Mouse (Mus musculus) intestine, postnatal 0 days (tissue): Measurements from ENCODE around the gene Shb. TPM values are rescaled to one million over a fixed set of nuclear protein-coding genes. Genes with fewer than 3 reads are reported as not detected.

Experiments
- ATAC-seq: fragments of 200-750 bp; cut with Nextera tagmentation; 2 replicates; pipeline ENCODE4 v1.8.0; 2017; ENCODE audit warnings: mild to moderate bottlenecking, moderate TSS enrichment, moderate library complexity
- H3K27ac ChIP-seq: fragments of 300-500 bp; sonication (generic); 2 replicates; pipeline ENCODE4 v1.5.1; 2014; ENCODE audit warnings: mild to moderate bottlenecking, low read depth, low read length, moderate library complexity
- H3K27me3 ChIP-seq: fragments of 300-500 bp; sonication (generic); replicated peaks from 2 replicates; pipeline ENCODE4 v1.6.1; 2014; ENCODE audit warnings: low read length, mixed read lengths; ENCODE audit not compliant: control insufficient read depth, insufficient read depth
- H3K36me3 ChIP-seq: fragments of 300-500 bp; sonication (generic); 2 replicates; pipeline ENCODE4 v1.6.1; 2014; ENCODE audit warnings: mild to moderate bottlenecking, moderate library complexity; ENCODE audit not compliant: control insufficient read depth, insufficient read depth
- H3K4me1 ChIP-seq: fragments of 300-500 bp; sonication (generic); replicated peaks from 2 replicates; pipeline ENCODE4 v1.6.1; 2014; ENCODE audit warnings: antibody characterized with exemption, low read length, mixed read lengths; ENCODE audit not compliant: control insufficient read depth, insufficient read depth
- H3K4me2 ChIP-seq: fragments of 300-500 bp; sonication (generic); replicated peaks from 2 replicates; pipeline ENCODE4 v1.6.1; 2014; ENCODE audit warnings: low read depth, mild to moderate bottlenecking, moderate library complexity
- H3K4me3 ChIP-seq: fragments of 300-500 bp; sonication (generic); 2 replicates; pipeline ENCODE4 v1.5.1; 2014; ENCODE audit warnings: low read depth, low read length
- H3K9ac ChIP-seq: fragments of 300-500 bp; sonication (generic); 2 replicates; pipeline ENCODE4 v1.6.1; 2014; ENCODE audit warnings: mild to moderate bottlenecking, low read depth, low read length
- H3K9me3 ChIP-seq: fragments of 300-500 bp; sonication (generic); 2 replicates; pipeline ENCODE4 v1.6.1; 2016; ENCODE audit warnings: mixed run types; ENCODE audit not compliant: control insufficient read depth
- CTCF ChIP-seq: sonication (generic); IDR thresholded peaks from 2 replicates; pipeline ENCODE4 v1.5.1; 2016; ENCODE audit warnings: low read depth, mild to moderate bottlenecking, control low read depth, antibody characterized with exemption, moderate library complexity
- WGBS: fragments of 180-500 bp; shearing (Covaris S2); extraction: QIAGEN DNeasy Blood & Tissue Kit; methylation state at CpG from one replicate; pipeline ENCODE4 v1.1.7; 2014; 5-methylcytosine and 5-hydroxymethylcytosine counted together
- polyA plus RNA-seq: library from polyadenylated mRNA; unstranded; fragments of >200 nt; fragmentation: Nextera tagmentation; extraction: Ambion mirVana; gene quantifications from 2 replicates; pipeline ENCODE4 v1.2.1, GENCODE M21; 2015

Shb gene
- polyA plus RNA-seq, 1 experiment from 2014 or later: 7.2 TPM

DNA sequence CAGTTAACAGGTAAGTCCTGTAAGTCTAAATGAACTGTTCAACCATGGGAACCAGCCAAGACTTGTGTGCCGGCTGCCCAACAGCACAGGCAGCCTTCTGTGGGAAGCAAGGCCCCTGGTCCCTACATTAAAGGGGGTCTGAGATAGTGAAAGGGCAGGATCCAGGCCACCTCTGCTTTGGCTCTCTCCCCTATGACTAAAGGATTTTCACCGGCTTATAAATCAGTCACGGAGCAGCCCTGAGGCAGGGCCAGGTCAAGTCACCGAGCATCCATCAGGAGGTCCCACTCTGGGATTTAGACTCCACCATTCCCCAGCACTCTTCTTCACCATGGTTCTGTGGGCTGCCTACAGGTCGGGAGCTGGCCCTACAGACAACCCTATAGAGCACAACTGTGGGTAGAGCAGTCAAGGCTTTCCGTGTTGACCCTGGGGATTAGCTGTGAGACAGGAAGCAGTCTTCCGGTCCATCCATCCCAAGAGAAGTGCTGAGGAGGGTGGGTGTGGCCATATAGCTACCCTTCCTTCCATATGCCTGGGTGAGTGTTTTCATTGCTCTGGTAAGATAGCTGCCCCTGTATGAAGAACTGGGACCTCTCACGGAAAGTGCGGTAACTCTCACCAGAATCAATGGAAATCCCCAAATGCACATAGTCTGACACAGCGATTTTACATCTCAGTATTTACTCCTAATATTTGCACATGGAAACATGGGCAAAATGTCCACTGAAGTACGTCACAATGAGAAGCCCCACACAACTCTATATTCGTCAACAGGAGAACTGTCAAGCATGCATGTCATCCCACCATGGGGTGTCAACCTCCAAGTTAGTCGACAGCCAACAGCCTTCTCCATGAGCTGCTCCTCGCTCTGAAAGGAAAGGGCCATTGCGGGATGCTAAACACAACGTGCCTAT is 40.3 kb downstream of the Shb start:
- no peak for TF ChIP-seq CTCF
- H3K4me1 ChIP-seq: peaks cover 79% of the 10 kb centered on the region
- WGBS: 48% methylated on average over 16 of the region's 16 CpGs
- no peak overlapping the region for H3K9ac ChIP-seq
- no peaks in the 10 kb centered on the region for H3K9me3 ChIP-seq
- H3K27ac ChIP-seq: no peak overlapping the region
- H3K4me3 ChIP-seq: no peak overlapping the region
- H3K4me2 ChIP-seq: no peak overlapping the region
- peaks cover 3% of the 10 kb centered on the region; the same call in 1 of the 2 replicates for H3K36me3 ChIP-seq
- ATAC-seq: no peak
- H3K27me3 ChIP-seq: no peaks in the 10 kb centered on the region

DNA sequence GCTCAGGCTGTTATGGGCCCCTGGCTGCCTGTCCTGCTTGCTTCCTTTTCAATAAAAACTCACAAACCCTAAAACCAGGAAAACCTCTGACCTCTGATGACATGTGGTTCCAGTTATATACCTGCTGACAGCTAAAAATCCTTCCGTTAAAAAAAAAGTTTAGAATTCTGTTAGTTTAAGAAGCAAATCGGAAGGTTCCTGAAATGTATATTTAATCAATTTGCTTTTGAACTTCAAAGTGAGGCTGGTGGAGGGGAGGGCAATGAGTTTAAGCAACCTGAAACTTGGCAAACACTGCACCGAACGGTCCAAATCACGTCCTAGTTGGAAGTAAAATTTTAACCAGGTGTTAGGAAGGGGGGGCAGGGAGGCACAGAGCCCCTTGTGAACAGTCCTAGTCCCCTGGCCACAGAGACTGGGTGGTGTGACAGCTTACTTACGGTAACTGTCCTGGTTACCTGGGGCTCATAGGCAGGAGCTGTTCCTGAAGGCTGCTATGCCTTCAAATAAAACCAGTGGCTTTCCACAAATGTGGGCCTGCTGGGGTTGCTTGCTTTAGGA is 41.1 kb downstream of the Shb start:
- Histone ChIP-seq H3K27ac (no peak overlapping the region), H3K27me3 (no peaks in the 10 kb centered on the region), H3K36me3 (peaks cover 3% of the 10 kb centered on the region; the same call in 1 of the 2 replicates), H3K9ac (no peak overlapping the region), H3K4me2 (no peak overlapping the region), H3K4me1 (peaks cover 78% of the 10 kb centered on the region), H3K4me3 (no peak overlapping the region), H3K9me3 (no peaks in the 10 kb centered on the region)
- no peak for TF ChIP-seq CTCF
- no peak for ATAC-seq
- WGBS: 37% methylated on average over 6 of the region's 6 CpGs

DNA sequence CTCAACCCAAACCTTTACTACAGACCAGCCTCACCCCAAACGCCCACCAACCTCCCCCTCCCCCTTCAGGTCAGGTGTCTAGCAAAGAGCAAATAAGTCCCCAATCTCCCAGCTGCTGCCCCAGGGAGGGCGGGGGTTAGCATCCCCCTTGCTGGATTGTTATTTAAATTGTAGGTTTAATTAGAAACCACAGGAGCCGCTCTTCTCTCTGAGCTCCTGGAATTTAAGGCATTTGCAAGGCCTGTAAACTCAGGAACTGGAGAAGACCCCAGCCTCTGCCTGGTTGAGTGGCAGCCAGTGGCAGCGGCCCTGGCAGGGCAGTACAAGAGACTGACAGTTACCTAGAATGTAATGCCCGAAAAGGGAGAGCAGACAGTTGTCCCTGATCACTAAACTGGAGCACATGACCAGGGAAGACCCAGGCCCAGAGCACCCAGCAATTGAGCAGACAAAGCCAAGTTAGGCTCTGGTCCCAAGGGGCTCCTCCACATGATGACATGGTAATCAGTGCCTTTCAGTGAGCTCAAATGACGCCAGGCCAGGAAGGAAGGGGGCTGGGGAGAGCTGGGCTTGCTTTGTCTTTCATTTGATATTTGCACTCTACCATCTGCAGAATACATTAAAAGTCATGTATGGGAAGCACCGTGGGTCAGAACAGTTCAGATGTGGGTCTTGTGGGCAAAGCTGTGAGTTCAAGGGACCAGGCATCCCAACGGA is 42.1 kb downstream of the Shb start:
- Histone ChIP-seq H3K9ac (peak overlapping the region; percentile 40; the same call in 1 of the 2 replicates), H3K27me3 (no peaks in the 10 kb centered on the region), H3K9me3 (no peaks in the 10 kb centered on the region), H3K4me1 (peaks cover 69% of the 10 kb centered on the region), H3K27ac (peak overlapping the region; percentile 72), H3K36me3 (peaks cover 3% of the 10 kb centered on the region; the same call in 1 of the 2 replicates), H3K4me2 (peak overlapping the region; percentile 35), H3K4me3 (no peak overlapping the region)
- WGBS: 26% methylated on average over 8 of the region's 8 CpGs
- TF ChIP-seq CTCF: no peak
- no peak for ATAC-seq

DNA sequence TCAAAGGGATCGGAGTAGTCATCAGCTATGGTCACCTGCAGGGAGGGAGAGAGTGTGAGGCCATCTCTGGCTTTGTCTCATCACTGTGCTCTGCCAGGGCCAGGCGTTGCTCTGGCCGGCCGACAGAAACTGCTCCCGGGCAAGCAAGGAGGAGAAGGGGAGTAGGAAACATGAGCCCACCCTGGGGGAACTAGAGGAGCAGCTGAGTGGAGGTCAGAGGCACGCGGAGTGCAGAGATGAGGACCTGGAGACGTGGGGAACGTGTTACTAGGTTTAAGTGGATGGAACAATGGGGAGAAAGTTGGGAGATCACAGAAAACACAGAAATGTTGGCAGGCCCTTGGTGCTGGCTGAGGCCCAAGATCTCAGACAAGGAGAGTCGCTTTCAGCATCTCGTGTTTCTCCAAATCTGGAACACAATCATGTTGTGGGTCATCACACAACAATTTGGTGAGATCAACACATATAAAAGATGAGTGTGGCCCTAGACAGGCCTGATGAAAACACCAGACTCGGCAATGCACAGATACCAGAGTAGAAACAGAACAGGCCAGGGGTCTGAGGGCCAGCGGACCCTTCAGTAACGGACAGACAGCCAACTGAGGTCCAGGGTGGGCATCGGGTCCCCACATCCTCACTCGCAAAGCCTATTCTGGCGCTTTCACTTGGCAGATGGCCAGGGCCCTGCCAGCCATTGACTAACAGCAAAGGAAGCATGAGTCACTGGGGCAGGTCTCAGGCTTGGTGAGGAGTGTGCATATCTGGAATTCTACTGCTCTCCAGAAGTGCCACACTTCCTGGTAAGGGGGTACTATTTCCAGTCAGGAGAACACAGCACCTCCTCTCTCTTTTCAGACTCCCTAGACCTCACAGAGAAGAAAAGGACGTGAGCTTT is 42.9 kb downstream of the Shb start:
- Histone ChIP-seq H3K9ac (peak overlapping the region; percentile 40; the same call in 1 of the 2 replicates), H3K4me1 (peaks cover 61% of the 10 kb centered on the region), H3K36me3 (peaks cover 3% of the 10 kb centered on the region; the same call in 1 of the 2 replicates), H3K27ac (peak overlapping the region; percentile 72), H3K27me3 (no peaks in the 10 kb centered on the region), H3K4me3 (no peak overlapping the region), H3K4me2 (peak overlapping the region; percentile 35), H3K9me3 (no peaks in the 10 kb centered on the region)
- 37% methylated on average over 18 of the region's 18 CpGs for WGBS
- no peak for TF ChIP-seq CTCF
- ATAC-seq: peak; percentile 53

DNA sequence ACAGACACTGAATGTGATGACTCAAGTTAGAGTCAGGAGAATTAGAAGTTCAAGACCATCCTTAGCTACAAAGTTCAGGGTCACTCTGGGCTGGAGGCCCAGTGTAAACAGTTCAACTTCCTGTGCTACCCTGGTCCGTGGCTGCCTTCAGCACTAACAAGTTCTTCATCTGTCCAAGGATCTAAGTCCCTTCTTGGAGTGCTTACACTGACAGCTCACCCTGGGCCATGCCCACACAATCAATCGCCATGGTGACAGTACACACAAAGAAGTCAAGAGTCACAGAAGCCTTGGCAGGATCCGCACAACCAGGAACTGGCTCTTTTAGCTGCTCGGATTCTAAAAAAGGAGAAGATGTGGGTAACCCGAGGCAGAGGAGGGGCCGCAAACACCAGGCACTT is 44.6 kb downstream of the Shb start:
- H3K4me2 ChIP-seq: no peak overlapping the region
- peak; percentile 82 for ATAC-seq
- TF ChIP-seq CTCF: no peak
- WGBS: 16% methylated on average over 6 of the region's 6 CpGs
- H3K9me3 ChIP-seq: no peaks in the 10 kb centered on the region
- peaks cover 48% of the 10 kb centered on the region for H3K4me1 ChIP-seq
- H3K36me3 ChIP-seq: peaks cover 3% of the 10 kb centered on the region; the same call in 1 of the 2 replicates
- H3K27ac ChIP-seq: peak overlapping the region; percentile 82
- H3K27me3 ChIP-seq: no peaks in the 10 kb centered on the region
- H3K4me3 ChIP-seq: no peak overlapping the region
- no peak overlapping the region for H3K9ac ChIP-seq
